Mouse (Mus musculus) midbrain, embryonic 15.5 days (tissue): Measurements from ENCODE around the gene Ank3. TPM values are rescaled to one million over a fixed set of nuclear protein-coding genes. Genes with fewer than 3 reads are reported as not detected.
A peak's percentile ranks its signal among the peaks of the same experiment; 100 is the strongest.

Experiments
- ATAC-seq: fragments of 200-750 bp; cut with Nextera tagmentation; replicated peaks from 2 replicates; pipeline ENCODE4 v1.8.0; 2017; ENCODE audit warnings: moderate TSS enrichment
- H3K27ac ChIP-seq: fragments of 300-500 bp; sonication (generic); 2 replicates; pipeline ENCODE4 v1.5.1; 2015; ENCODE audit warnings: mild to moderate bottlenecking, inconsistent platforms
- H3K27me3 ChIP-seq: fragments of 300-500 bp; sonication (generic); replicated peaks from 2 replicates; pipeline ENCODE4 v1.6.1; 2015; ENCODE audit warnings: inconsistent platforms
- H3K36me3 ChIP-seq: fragments of 300-500 bp; sonication (generic); replicated peaks from 2 replicates; pipeline ENCODE4 v1.6.1; 2015; ENCODE audit warnings: inconsistent platforms
- H3K4me1 ChIP-seq: fragments of 300-500 bp; sonication (generic); 2 replicates; pipeline ENCODE4 v1.6.1; 2015; ENCODE audit warnings: inconsistent platforms
- H3K4me2 ChIP-seq: fragments of 300-500 bp; sonication (generic); 2 replicates; pipeline ENCODE4 v1.6.1; 2015; ENCODE audit warnings: inconsistent platforms, mild to moderate bottlenecking, moderate library complexity
- H3K4me3 ChIP-seq: fragments of 300-500 bp; sonication (generic); 2 replicates; pipeline ENCODE4 v1.5.1; 2015; ENCODE audit warnings: mild to moderate bottlenecking, inconsistent platforms
- H3K9ac ChIP-seq: fragments of 300-500 bp; sonication (generic); 2 replicates; pipeline ENCODE4 v1.6.1; 2015; ENCODE audit warnings: mild to moderate bottlenecking, inconsistent platforms
- H3K9me3 ChIP-seq: fragments of 300-500 bp; sonication (generic); 2 replicates; pipeline ENCODE4 v1.6.1; 2016; ENCODE audit warnings: inconsistent platforms
- WGBS: fragments of 180-500 bp; shearing (Covaris S2); methylation state at CpG from one replicate; pipeline ENCODE4 v1.1.7; 2015; ENCODE audit warnings: mixed read lengths; 5-methylcytosine and 5-hydroxymethylcytosine counted together
- polyA plus RNA-seq: library from polyadenylated mRNA; unstranded; fragments of >200 nt; fragmentation: Nextera tagmentation; extraction: Ambion mirVana; gene quantifications from 2 replicates; pipeline ENCODE4 v1.2.1, GENCODE M21; 2015

Gene Ank3
- polyA plus RNA-seq, 1 experiment from 2014 or later, result 108 TPM

DNA sequence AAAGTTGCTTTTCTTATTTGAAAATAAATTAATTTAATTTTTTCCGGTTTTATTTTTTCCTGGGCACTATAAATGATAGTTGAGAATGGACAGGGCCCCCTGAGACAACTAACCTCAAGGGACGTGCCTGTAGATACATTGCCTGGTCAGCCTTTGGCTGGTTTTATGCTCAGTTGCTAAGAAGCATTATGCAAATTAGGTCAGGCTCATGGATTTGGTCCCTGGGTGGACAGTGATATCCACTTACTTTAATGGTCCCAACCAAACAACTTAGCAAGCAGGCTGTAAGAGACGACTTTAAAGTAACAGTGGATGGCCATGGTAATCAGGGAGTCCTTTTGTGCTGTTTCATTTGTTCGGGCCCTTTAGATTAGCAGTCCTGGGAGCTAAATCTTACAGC lies 392.0 kb downstream of the Ank3 start:
- ATAC-seq, result no peak
- Histone ChIP-seq H3K4me1 (peaks cover 34% of the 10 kb centered on the region), H3K27ac (no peak overlapping the region), H3K36me3 (no peaks in the 10 kb centered on the region), H3K4me2 (no peak overlapping the region), H3K9me3 (no peaks in the 10 kb centered on the region), H3K4me3 (no peak overlapping the region), H3K9ac (no peak overlapping the region), H3K27me3 (no peaks in the 10 kb centered on the region)
- WGBS, result 64% methylated on average over 4 of the region's 4 CpGs

DNA sequence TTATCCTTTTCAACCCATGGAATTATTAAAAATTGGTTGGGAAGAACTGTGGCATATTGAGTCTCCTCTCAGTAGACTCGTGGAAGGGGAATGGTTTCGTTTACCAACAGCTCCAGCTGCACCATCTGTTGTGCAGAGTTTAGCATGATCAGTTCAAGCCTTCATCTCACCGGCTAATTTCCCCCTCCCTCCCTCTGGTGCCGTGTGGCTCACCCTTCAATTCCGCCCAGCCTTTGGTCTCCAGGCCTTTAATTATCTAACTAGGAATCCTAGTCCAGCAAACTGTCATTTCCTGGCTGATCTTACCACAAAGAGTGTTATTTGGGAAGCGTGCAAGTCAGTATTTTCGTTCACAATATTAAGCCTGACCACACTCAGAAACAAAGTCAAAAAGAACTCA lies 393.4 kb downstream of the Ank3 start:
- Histone ChIP-seq H3K27me3 (no peaks in the 10 kb centered on the region), H3K9me3 (no peaks in the 10 kb centered on the region)
- ATAC-seq, result no peak

DNA sequence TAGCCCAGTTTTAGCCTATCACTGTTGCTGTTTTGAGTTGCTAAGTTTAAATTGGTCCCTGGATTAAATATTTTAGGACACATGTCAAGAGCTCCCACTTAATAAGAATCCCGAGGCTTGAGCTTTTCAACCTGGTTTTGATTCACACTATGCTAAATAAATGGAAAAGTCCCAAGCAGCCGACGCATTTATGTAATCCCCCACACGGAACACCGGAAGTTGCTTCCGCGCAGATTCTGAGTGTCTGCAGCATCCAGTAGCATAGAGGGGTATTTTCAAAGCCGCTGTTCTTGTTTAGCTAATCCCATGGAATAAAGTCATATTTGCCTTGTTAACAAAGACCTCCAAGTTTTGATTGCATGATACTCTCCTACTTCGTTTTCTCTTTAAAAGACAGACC lies 393.8 kb downstream of the Ank3 start:
- H3K4me3 ChIP-seq, result no peak overlapping the region
- no peaks in the 10 kb centered on the region for H3K36me3 ChIP-seq
- H3K4me2 ChIP-seq, result no peak overlapping the region
- no peak overlapping the region for H3K27ac ChIP-seq
- 59% methylated on average over 9 of the region's 9 CpGs for WGBS
- no peak overlapping the region for H3K9ac ChIP-seq
- H3K4me1 ChIP-seq, result peaks cover 33% of the 10 kb centered on the region
- no peaks in the 10 kb centered on the region for H3K27me3 ChIP-seq
- H3K9me3 ChIP-seq, result no peaks in the 10 kb centered on the region
- ATAC-seq, result no peak

More for the DNA sequence above, 393.4 kb downstream of the Ank3 start:
- H3K4me2 ChIP-seq, result no peak overlapping the region
- 56% methylated on average over 7 of the region's 7 CpGs for WGBS
- H3K27ac ChIP-seq, result no peak overlapping the region
- no peaks in the 10 kb centered on the region for H3K36me3 ChIP-seq
- H3K9ac ChIP-seq, result no peak overlapping the region
- H3K4me3 ChIP-seq, result no peak overlapping the region
- peaks cover 37% of the 10 kb centered on the region for H3K4me1 ChIP-seq

DNA sequence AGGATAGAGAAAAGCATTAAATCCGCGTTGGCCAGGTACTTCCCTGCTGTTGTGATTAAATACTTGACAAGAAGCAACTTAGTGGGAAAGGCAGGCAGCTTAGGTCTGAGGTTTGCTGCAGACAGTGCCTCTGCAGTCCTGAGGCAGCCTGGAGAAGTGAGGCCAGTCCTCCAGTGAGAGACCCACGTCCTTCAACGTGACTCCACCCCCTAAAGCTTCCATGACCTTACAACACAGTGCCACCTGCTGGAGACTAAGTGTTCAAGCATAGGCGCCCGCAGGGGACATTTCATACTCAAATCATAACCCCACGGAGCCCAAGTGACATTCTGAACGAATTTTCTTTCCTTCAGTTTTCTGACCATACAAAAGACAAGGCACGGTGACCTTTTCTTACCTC lies 394.5 kb downstream of the Ank3 start:
- H3K36me3 ChIP-seq, result no peaks in the 10 kb centered on the region
- no peaks in the 10 kb centered on the region for H3K9me3 ChIP-seq
- no peak overlapping the region for H3K27ac ChIP-seq
- ATAC-seq, result 0 out of 2 replicates have a peak, but pooled peaks have one; percentile 35
- peaks cover 29% of the 10 kb centered on the region for H3K4me1 ChIP-seq
- H3K27me3 ChIP-seq, result no peaks in the 10 kb centered on the region
- no peak overlapping the region for H3K4me3 ChIP-seq
- H3K9ac ChIP-seq, result no peak overlapping the region
- H3K4me2 ChIP-seq, result no peak overlapping the region
- WGBS, result 30% methylated on average over 9 of the region's 9 CpGs

DNA sequence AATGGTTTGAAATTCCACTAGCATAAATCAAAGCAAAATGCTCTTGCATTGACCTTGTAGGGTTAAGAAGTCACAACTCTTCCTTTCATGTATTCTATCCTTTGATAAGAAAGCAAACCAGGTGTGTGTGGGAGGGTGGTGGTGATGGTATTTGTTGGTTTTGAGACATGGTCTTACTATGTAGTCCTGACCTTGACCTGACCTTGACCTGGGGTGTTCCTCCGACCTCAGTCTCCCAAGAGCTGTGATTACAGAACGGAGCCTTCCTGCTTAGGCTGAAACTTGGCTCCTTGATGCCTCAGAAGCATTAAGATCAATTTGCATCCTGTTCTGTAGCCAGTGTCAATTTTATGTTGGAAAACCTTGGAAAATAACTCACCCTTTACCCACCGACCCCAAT lies 397.1 kb downstream of the Ank3 start:
- H3K27ac ChIP-seq, result no peak overlapping the region
- 83% methylated on average over 3 of the region's 3 CpGs for WGBS

DNA sequence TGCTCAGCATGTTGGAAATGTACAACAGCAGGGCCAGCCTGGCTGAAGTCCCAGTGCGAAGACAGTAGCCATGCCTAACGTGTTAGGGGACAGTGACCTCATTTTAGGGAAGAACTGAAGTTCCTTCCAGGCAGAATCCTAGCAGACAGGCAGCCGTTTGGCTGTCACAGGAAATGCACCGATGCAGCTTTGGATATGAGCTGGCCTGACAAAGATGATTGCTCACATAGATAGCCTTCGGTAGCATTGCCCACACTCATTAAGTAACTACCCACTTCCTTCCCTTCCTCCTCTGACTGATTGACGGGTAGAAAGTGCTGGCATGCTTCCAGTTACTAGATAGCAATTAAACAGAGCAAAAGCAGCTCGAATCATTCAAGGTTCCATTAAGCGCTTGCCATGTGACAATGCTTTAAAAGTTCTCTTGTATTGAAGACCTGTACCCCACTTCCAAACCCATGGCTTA lies 397.9 kb downstream of the Ank3 start:
- Histone ChIP-seq H3K36me3 (no peaks in the 10 kb centered on the region), H3K9me3 (no peaks in the 10 kb centered on the region), H3K4me3 (no peak overlapping the region), H3K9ac (no peak overlapping the region), H3K4me2 (no peak overlapping the region), H3K27ac (0 out of 2 replicates have a peak overlapping the region, but pooled peaks have one; percentile 23), H3K27me3 (no peaks in the 10 kb centered on the region), H3K4me1 (peaks cover 29% of the 10 kb centered on the region)
- no peak for ATAC-seq
- 67% methylated on average over 8 of the region's 8 CpGs for WGBS

More for the DNA sequence above, 397.1 kb downstream of the Ank3 start:
- Histone ChIP-seq H3K36me3 (no peaks in the 10 kb centered on the region), H3K4me2 (no peak overlapping the region), H3K27me3 (no peaks in the 10 kb centered on the region), H3K4me1 (peaks cover 29% of the 10 kb centered on the region), H3K9ac (no peak overlapping the region), H3K9me3 (no peaks in the 10 kb centered on the region), H3K4me3 (no peak overlapping the region)
- ATAC-seq, result no peak

DNA sequence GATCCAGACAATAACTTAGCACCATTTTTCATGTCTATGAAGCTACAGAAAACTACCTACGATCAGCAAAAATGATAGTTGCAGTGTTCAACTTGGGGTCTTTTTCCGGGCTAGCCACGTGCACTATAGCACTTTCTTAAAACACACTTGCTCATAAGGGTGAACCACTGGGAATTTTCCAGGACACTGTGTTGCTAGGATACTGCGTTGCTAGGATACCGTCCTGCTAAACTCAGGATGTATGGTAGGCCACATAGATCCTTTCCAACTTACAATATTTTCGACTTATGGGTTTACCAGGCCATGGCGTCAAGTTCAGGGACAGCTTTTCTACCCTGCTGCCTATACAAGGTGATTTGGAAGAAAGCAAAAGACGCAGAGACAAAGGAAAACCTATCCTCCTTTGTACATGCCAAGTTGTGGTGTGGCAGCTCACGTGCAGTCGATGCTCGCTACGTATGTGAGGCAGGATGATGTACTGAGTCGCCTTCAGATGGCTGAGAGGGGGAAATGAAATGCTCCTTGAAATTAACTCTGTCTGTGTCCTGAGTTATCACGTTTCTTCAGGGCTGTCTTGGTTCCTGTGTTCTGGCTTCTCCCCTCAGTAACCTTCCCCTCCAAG lies 404.7 kb downstream of the Ank3 start:
- Histone ChIP-seq H3K4me1 (peaks cover 29% of the 10 kb centered on the region), H3K9me3 (no peaks in the 10 kb centered on the region), H3K4me2 (peak overlapping the region; percentile 3; the same call in 1 of the 2 replicates), H3K27ac (peak overlapping the region; percentile 71), H3K27me3 (no peaks in the 10 kb centered on the region), H3K4me3 (no peak overlapping the region), H3K9ac (no peak overlapping the region), H3K36me3 (no peaks in the 10 kb centered on the region)
- WGBS, result 51% methylated on average over 14 of the region's 14 CpGs
- peak; percentile 86 for ATAC-seq

DNA sequence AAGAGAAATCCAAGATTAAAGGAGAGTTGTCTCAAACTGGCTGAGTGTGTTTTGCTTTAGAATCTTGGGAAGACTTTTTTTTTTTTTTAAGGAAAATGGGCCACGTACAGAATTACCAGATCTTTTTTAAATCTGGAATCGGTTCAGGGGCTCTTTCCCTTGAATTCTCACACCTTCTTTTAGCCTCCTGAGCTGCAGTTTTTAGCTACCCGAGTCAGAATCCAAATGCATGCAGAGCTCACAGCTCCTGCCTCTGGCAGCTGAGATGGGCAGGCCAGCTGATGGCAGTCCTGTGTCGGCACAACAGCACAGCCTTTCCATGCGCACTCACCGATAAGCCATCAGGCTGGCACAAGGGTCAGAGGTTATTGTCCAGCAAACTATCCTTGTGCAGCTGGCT lies 406.0 kb downstream of the Ank3 start:
- ATAC-seq, result no peak; the same call in 1 of the 2 replicates
- Histone ChIP-seq H3K27me3 (no peaks in the 10 kb centered on the region), H3K27ac (peak overlapping the region; percentile 59; the same call in 1 of the 2 replicates), H3K36me3 (no peaks in the 10 kb centered on the region; the same call in 1 of the 2 replicates), H3K4me1 (peaks cover 29% of the 10 kb centered on the region), H3K4me2 (no peak overlapping the region), H3K9me3 (no peaks in the 10 kb centered on the region), H3K4me3 (no peak overlapping the region), H3K9ac (no peak overlapping the region; the same call in 1 of the 2 replicates)
- WGBS, result 56% methylated on average over 6 of the region's 6 CpGs

DNA sequence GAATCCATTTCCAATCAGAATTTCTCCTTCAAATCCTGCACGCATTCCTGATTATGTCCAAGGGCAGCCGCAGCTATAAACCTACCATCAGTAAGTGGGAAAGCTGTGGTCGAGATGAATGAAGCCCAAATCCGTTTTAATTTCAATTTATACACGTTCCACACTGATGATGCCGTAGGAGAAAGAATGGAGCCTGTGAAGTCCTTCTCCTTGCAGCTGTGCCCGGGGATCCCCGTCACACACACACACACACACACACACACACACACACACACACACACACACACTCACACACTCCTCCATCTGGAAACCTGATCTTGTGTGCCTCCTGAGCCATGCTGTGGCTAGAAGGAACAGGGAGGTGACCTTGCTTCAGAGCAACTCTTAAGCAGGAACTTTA lies 412.2 kb downstream of the Ank3 start:
- no peaks in the 10 kb centered on the region for H3K27me3 ChIP-seq
- no peaks in the 10 kb centered on the region for H3K9me3 ChIP-seq
- H3K4me3 ChIP-seq, result no peak overlapping the region
- H3K9ac ChIP-seq, result no peak overlapping the region
- ATAC-seq, result no peak
- no peak overlapping the region for H3K4me2 ChIP-seq
- peaks cover 5% of the 10 kb centered on the region; the same call in 1 of the 2 replicates for H3K4me1 ChIP-seq
- no peak overlapping the region for H3K27ac ChIP-seq
- H3K36me3 ChIP-seq, result no peaks in the 10 kb centered on the region; the same call in 1 of the 2 replicates
- 80% methylated on average over 8 of the region's 8 CpGs for WGBS

DNA sequence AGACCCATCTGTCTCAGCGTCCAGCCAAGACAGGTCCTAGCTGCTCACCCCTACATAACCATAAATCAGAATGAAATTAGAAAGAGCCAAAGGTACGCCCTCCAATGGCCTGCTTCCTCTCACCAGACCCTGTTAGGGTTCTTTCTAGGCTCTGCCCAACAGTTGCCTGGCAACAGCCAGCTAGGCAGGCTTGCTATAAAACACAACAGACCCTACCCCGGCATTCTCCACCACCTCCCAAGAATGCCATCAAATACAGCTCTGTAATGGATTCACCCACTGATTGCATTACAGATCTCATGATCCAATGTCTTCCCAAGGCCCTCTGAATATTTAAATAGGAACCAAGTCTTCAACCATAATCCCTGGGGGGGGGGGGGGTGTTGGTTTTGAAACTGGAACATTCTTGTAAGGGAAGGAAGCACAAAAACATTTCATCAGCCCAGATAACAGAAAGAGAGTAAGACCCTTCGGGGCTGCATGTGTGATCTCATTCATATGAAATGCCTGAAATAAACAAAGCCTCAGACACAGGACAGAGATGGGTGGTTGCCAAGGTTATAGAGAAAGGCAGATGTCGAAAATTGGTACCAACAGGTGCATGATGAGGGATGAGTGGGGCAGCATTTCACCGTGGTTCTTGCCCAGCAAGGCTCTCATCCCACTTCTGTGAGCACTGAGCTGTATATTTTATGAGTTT lies 415.4 kb downstream of the Ank3 start:
- H3K4me3 ChIP-seq, result no peak overlapping the region
- 0 out of 2 replicates have a peak, but pooled peaks have one; percentile 24 for ATAC-seq
- no peak overlapping the region for H3K4me2 ChIP-seq
- no peak overlapping the region for H3K9ac ChIP-seq
- H3K36me3 ChIP-seq, result peaks cover 5% of the 10 kb centered on the region; the same call in 1 of the 2 replicates
- H3K9me3 ChIP-seq, result no peaks in the 10 kb centered on the region
- H3K4me1 ChIP-seq, result no peaks in the 10 kb centered on the region
- no peak overlapping the region for H3K27ac ChIP-seq
- H3K27me3 ChIP-seq, result no peaks in the 10 kb centered on the region
- WGBS, result 59% methylated on average over 6 of the region's 6 CpGs

DNA sequence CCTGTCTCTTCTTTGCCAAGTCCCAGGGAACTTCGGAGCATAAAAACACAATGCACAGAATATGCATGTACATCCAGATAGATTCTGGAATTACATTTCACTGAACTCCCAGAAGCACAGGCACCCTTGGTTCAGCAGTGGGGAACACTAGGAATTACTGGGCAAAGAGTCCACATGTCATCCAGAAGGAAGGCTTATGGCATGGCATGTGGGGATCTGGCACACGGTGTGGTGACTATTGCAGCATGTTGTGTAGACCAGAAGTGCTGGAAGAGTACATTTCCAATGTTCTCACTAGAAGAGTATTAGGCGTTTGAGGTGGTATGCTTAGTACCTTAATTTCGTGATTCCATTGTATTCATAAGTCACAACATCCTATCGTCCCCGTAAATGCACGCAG lies 422.7 kb downstream of the Ank3 start:
- peaks cover 29% of the 10 kb centered on the region for H3K36me3 ChIP-seq
- ATAC-seq, result no peak
- 96% methylated on average over 7 of the region's 7 CpGs for WGBS
- no peak overlapping the region for H3K4me3 ChIP-seq
- no peaks in the 10 kb centered on the region for H3K9me3 ChIP-seq
- no peak overlapping the region for H3K27ac ChIP-seq
- no peaks in the 10 kb centered on the region for H3K4me1 ChIP-seq
- H3K9ac ChIP-seq, result no peak overlapping the region
- H3K27me3 ChIP-seq, result no peaks in the 10 kb centered on the region
- no peak overlapping the region for H3K4me2 ChIP-seq

DNA sequence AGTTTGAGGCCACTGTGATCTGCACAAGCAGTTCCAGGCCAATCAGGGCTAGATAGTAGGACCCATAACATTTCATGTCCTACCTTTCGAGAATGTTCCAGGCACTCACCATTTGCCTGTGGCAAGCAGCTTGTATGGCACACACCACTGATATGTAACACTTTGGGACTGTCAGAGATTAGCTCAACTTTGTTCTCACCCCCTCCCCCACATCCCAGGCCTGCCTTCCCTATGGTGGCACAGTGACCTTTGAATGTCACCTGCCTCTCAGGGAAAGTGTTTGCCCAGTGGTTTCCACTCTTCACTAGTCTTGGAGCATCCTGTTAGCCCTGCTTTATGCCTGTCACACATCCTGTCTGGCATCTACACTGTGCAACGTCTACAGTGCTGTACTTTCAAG lies 430.2 kb downstream of the Ank3 start:
- H3K9me3 ChIP-seq, result no peaks in the 10 kb centered on the region
- ATAC-seq, result no peak
- no peak overlapping the region for H3K4me2 ChIP-seq
- WGBS, result 81% methylated on average over 2 of the region's 2 CpGs
- H3K4me3 ChIP-seq, result no peak overlapping the region
- H3K4me1 ChIP-seq, result no peaks in the 10 kb centered on the region
- peaks cover 14% of the 10 kb centered on the region for H3K36me3 ChIP-seq
- no peak overlapping the region for H3K9ac ChIP-seq
- H3K27me3 ChIP-seq, result no peaks in the 10 kb centered on the region
- H3K27ac ChIP-seq, result no peak overlapping the region
